Mouse (Mus musculus) frontal cortex, adult 2 months (tissue): ENCODE data around the gene Defb36. TPM values are rescaled to one million over a fixed set of nuclear protein-coding genes. Genes with fewer than 3 reads are reported as not detected.

Experiments used
- DNase-seq, 2 experiments: peaks; one replicate each; pipeline ENCODE4 v3.0.0; 2022; ENCODE audit warnings: low spot score in 1 of 2; ENCODE audit errors: extremely low spot score in 1 of 2
- polyA plus RNA-seq: library from polyadenylated mRNA; depleted of rRNA; stranded (reverse); fragments of >200 nt; gene quantifications from 2 replicates; pipeline ENCODE4 v1.2.3, GENCODE M21; 2012; rRNA removed

Gene Defb36
- polyA plus RNA-seq = not detected in 2 replicates

DNA sequence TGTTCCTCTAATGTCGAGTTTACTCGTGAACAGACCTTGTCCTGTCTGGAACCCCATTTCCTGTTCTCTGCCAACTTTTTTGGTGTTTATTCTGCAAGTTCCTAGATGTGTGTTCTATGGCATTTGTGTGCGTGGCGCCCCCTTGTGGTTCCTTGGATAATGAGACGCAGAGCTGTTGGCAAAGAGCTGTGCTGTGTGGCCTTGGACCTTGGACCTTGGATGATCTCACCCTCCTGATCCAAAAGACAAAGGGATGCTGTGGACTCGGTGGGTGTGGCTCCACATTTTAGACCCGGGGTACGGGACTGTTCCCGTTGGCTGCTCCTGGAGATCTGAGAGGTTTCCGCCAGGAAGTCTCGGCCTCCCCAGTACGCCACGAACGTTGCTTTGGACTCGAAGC, at the start of gene Defb36:
Gene Defb36 (plus strand): TSS at position 271 of the 400 bp plus-strand sequence.
- DNase-seq = peak in 1 of 2 experiments; percentile 56

DNA sequence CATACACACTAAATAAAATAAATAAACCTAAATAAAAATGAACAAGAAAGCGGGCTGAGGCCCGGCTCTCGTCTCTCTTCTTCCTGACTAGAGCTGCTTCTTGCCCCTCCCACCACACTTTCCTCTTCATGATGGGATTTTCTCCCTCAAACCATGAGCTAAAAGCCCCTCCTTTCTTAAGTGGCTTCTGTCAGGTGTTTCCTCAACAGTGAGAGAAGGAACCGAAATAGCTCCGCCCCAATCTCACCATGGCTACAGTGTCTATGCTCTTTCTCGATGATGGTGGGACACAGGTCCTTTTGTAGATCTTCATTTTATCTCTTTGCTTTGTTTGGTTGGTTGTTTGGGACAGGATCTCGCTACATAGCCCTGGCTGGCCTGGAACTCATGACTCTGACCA, 47.5 kb upstream of the Defb36 start:
- no peak for DNase-seq

DNA sequence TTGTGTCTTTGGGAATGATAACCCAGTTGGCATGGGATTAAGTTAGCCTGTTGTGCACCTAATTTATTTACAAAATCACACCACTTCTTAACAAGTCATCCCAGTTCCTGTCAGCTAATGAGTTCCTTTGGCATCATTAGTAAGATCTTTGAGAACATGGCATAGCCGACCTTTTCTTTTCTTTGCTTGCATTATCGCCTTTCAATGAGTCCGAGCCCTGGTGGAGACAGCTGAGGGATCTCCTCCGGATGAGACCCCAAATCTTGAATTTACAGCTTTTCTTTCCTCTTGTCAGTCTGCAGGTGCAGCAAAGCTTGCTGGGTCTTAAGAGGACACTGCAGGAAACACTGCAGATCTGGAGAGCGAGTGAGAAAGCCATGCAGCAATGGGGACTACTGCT, 35.1 kb upstream of the Defb36 start, which contains the start of gene Gm17416:
Gene Gm17416 (plus strand): TSS at position 301 of the 400 bp plus-strand sequence.
- no peak for DNase-seq

DNA sequence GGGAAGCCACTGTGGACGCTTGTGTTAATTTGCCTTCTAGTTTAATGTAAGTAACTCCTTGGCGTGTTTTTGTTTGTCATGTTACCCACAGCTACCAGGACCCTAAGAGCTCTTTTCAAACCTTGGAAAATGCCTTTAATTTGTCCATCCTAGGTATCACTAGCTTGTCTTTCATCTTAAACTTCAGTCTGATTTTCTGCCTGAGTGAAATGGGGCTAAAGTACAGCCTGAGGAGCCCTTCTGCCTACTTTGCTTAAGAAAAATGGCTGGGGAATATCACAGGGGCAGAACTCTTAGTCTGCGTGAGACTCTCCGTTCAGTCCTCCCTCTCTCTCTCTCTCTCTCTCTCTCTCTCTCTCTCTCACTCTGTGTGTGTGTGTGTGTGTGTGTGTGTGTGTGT, 34.2 kb upstream of the Defb36 start:
- DNase-seq = no peak

DNA sequence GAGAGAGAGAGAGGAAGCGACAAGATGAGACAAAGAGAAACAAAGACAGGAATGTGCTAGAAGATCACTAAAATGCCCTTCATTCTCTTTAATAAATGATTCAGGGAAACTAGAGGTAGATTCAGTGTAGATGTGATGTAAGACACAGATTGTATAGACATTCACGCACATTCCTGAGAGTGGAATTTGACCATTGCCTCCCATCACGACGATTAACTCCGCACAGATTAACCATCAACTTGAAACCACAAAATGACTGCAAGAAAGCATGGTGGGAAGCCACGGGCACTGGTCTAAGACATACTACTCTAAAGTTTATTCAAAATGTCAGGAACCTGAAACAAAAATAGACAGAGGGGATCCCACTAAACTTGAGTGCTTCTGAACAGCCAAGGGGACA, 33.8 kb upstream of the Defb36 start:
- DNase-seq = no peak

DNA sequence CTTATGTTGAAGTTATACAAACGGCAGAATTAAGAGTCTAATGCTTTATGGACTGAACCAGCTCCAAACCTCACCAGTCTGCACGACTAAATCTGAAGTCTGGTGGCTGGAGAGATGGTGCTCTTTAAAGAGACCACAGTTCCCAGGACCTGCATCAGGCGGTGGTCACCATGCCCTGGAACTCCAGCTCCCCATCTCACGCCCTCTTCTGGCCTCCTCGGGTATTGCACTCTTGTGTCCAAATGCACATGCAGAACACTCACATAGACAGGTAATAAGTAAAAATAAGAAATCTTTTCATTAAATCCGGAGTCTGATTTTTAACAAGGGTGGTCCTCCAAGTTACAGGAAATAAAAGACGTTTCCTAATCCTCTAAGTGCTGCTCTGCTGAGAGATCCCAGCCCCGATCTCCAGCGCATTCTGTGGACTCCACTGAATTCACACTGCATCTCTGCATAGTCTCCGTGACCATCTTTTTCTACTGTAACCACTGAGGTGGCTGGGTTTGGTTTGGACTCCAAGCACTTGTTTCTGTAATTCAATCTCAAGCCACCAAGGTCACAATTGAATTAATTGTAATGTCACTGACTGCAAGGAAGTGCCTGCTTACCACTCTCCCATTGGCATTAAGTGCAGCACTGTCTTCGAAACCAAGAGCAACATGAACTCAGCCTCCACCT, 31.9 kb upstream of the Defb36 start, which contains the start of gene Defb21:
Gene Defb21 (plus strand): TSS at position 631 of the 681 bp plus-strand sequence.
- no peak for DNase-seq

DNA sequence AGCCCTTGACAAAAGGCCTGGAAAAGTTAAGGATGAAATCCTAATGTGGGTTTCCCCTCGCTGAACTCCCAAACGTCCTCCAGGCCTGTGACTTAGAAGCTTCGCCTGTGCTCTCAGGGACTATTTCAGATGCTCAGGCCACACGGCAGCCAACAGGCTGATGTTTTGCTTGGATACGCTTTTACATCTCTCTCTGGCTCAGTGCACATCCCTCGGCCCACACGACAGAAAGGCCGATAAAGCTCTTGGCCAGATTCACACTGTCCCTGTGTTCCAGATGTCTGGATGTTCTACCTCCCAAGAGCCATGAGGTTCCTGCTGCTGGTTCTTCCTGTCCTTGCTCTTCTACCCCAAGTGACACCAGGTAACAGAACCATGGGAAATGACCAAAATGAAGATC, 30.6 kb upstream of the Defb36 start:
- no peak for DNase-seq

DNA sequence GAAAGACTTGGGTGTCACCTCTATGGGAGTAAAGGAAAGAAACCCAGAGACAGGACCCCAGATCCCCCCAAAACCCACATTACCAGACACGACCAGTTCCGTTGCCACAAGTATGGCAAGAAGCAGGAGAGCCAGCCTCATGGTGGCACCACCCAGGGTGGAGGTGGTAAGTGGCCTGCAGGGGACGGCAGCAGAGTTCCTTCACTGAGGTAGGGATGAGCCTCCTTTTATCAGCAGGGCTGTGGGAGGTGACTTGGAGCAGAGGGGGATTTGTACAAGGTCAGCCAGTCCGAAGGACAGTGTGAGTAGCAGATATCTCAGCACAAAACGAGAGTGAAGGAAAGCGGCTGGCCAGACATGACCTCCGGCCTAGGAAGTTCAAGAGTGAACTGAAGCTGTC, 24.0 kb upstream of the Defb36 start, which contains the start of gene Defb19:
Gene Defb19 (minus strand): TSS at position 206 of the 400 bp plus-strand sequence.
- DNase-seq = no peak

DNA sequence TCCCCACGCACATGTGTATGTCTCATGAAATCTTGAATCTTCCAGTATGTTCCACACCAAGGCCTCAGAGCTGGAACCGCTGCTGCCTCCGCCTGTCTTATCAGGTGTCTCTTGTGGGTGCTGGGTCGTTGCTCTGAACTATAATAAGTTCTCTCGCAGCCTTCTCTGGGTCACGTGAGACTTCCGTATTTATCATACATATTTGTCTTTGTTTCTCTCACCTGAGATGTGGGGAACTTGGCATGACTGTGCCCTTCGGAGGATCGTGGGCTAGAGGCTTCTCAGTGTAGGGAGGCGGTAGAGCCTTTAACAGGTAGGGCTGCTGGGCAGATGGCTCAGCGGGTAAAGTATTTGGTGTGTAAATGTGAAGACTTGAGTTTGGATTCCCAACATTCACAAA, 23.5 kb upstream of the Defb36 start:
- no peak for DNase-seq

DNA sequence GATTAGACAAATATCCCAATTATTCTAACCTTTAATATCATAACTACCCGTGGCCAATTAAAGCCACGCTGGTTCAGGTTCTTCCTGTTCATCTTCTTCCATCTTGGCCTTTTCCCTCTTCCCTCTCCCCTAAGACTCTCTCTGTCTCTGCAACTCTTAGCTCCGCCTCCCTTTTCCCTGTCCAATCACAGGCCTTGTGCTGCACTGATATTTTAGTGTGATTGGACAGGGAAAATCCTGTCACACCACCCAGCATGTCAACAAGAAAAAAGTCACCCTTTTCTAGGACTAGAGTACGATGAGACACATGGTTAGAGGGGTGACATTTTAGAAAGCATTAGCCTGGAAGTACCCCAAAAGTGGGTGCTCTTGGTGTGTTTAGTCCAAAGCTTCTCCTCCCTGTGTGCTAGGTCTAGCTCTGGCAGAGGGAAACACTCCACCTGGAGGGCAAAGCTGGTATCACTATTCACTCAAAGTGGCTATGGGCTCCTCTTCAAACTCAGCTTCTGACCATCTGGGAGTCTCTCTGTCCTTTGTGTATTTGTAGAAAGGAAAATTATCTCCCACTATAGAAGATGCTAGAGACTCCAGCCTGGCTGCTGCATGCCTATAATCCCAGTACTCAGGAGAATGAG, 17.1 kb upstream of the Defb36 start:
- DNase-seq = peak in 1 of 2 experiments; percentile 30

DNA sequence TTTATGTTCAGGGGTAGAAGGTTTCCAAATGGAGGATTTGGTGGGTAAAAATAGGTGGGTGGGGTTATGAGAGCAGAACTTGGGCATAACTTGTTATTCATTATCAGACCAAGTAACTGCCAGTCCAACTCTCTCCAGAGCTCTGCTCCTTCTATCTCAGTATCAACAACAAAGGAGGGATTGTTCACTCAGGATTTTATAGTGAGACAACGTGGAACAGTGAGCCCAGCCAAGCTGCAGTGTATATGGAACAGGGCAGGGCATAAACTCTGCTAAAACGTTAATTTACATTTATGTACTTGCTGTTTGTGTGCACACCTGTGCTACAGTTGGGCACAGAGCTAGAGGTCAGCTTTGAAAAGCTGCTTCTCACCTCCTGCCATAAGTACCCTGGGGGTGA, 15.7 kb upstream of the Defb36 start:
- DNase-seq = no peak

DNA sequence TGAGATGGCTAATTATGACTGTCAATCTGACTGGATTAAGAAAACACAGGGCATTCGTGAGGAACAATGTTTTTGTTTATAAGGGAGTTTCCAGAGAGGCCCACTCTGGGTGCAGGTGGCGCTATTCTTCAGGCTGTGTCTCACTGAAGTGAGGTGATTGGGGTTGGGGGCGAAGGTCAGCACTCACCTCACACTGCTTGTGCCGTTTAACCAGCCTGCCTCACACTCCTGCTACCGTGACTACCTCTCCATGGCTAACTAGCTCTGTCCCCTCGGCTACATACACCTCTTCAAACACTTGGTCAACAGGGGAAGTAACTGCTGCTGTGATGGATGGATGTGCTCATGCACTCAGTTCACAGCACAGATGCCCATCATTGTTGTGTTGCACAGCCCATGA, 15.1 kb upstream of the Defb36 start:
- no peak for DNase-seq

DNA sequence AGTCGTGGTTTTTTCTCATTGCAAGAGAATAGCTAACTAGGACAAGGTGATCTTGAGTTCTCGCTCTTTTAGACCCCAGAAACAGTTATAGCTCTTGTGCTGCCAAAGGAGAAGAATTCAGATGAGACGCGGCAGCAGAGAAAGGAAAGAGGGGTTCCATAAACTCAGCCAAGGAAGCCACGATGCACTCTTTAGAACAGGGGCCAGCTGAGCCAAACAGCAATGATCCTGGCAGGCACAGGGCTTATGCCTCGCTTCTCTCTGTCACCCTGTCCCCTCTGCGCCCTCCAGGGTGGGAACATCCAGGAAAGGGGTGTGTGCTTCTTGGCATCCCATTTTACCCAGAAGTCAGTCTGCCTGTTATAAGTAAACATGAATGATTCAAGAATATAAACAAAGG, 4.8 kb upstream of the Defb36 start, which contains the start of gene Defb45:
Gene Defb45 (minus strand): TSS at position 101 of the 400 bp plus-strand sequence.
- no peak for DNase-seq

DNA sequence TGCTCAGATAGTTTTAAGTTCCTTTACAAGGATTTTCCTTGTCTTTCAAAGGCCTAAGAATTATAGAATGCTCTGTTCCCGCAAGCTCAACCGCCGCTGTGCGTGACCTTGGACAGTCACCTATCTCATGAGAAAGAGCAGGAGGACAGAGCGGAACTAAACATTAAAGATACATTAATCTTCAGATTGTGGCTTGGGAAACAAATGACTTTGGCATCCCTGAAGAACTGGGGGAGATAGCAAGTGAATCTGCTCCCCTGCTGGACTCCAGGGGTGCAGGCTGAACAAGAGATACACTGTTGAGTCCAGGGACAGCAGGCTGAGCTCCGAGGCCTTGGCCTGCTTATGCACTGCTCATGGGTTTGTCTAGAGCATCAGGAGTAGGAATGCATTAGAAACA, 4.1 kb upstream of the Defb36 start:
- no peak for DNase-seq

DNA sequence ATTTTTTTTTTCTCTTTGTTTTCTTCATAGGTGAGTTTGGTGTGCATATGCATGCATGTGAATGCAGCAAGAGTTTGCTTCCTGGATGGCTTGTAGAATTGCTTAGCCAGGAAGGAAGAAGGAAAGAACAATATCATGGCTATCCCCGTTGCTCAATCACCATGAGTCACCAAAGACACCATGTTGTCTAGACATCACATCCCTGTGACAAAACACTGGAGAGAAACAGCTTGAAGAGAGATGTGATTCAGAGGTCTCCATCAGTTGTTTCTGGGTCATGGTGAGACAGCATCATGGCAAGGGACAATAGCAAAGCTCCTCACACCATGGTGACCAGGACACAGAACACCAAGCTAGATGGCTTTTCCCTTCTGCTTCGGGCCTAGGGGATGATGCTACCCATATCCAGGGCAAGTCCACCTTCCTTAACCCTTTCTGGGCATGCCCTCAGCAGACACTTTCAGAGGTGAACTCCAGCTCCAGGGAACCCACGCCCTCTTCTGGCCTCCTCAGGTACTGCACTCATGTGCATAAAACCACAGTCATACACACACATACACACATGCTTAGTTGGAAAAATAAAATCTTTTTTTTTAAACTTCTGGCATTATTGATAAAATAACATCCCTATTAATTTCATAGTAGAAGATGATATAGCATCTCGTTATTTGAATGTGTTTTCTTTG, 2.7 kb upstream of the Defb36 start:
- DNase-seq = no peak

DNA sequence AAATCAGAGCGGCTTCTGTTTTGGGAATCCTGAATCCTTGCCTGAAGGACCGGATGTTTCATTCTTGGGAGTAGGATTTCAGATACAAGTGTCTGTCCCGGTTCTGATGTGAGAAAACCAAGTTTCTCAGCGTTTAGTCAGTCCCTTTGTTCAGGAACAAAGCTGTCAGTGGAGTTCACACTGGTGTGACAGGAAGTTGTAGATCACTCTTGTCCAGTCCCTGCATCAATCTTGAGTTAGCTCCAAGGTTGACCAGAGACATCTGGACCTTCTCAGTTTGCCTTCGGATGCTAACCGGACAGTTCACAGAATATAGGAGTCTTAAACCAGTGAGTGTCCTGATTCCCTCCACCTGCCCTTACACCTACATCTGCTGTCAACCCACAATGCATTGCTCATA, 3.6 kb downstream of the Defb36 start:
- no peak for DNase-seq

DNA sequence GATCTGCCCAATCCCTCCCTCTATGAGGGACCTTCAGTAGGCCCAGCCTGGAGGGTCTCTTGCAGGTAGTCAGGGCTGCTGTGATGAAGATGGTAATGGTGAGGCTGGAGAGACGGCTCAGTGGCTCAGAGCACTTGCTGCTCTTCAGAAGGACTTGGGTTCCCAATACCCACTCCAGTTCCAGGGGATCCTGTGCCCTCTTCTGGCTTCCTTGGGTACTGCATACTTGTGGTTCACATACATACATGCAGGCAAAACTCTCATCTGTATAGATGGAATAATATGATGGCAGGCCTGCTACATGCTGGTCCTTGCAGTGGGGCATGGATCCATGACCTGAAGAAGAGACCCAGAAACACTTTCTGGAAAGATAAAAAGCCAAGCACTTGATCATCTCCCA, 4.6 kb downstream of the Defb36 start:
- DNase-seq = no peak

DNA sequence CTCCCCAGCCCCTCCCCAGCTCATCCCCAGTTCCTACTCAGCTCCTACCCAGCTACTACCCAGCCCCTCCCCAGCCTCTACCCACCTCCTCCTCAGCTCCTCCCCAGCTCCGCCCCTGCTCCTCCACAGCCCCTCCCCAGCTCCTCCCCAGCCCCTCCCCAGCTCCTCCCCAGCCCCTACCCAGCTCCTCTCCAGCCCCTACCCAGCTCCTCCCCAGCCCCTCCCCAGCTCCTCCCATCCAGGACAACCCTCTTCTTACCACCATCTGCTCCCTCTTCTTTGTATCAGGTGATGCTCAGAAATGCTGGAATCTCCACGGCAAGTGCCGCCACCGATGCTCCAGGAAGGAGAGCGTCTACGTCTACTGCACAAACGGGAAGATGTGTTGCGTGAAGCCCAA, 8.1 kb downstream of the Defb36 start:
- DNase-seq = no peak

DNA sequence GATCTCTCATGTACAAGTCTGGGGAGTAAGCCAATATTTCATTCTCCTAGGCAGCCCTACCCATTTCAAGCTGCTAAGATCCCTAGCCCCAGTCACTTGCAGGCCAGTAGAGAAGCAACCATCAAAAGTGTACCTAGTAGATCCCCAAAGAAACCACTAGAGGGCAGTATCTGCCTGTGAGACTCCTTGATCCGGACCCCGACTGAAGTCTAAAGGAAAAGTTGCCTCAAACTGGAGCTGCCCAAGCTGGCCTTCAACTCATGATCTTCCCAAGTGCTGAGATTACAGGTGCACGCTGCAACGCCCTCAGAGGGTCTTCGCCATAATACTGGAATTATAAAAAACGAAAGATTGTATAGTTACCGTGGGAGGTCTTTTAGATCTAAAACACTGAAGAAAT, 11.4 kb downstream of the Defb36 start:
- peak; percentile 21 to 86 for DNase-seq

DNA sequence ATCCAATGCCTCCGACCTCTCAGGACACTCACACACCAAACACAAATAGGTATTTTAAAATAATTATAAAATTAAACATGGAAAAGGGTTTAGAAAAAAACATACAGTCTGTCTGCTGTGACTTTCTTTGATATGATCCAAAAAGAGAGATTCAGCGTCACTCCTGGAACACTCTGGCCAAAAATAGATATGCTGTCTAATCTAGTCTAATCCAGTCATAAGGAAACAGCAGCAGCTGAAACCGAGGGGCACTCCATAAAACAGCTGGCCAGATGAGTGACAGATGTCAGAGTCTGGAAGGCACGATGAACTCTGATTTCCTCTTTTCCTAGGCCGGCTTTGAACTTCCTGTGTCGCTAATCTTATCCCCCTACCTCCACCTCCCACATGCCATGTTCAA, 12.3 kb downstream of the Defb36 start:
- no peak for DNase-seq

DNA sequence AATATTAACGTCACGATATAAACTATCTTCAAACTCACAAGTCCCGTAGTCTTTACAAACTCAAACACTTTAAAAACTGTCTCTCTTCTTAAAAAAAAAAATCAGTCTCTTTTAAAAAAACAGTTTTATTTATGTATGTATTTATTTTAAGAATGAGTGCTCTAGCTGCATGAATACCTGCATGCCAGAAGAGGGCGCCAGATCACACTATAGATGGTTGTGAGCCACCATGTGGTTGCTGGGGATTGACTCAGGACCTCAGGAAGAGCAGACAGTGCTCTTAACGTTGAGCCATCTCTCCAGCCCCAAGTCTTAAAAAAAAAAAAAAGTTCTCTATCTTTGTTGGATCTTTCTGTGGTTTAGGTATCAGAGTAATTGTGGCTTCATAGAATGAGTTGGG, 13.2 kb downstream of the Defb36 start:
- DNase-seq = no peak
